Mouse (Mus musculus) kidney, embryonic 14.5 days (tissue): ENCODE data around the gene Gm45233. TPM values are rescaled to one million over a fixed set of nuclear protein-coding genes. Genes with fewer than 3 reads are reported as not detected.

ENCODE experiments used
- ATAC-seq: fragments of 200-750 bp; cut with Nextera tagmentation; 2 replicates; pipeline ENCODE4 v1.8.0; 2017; ENCODE audit warnings: moderate number of reproducible peaks, mild to moderate bottlenecking, moderate TSS enrichment, moderate library complexity; ENCODE audit not compliant: low FRiP score, low TSS enrichment
- H3K27ac ChIP-seq: fragments of 300-500 bp; sonication (generic); 2 replicates; pipeline ENCODE4 v1.5.1; 2014; ENCODE audit warnings: low read depth, mild to moderate bottlenecking, low read length, moderate library complexity, mixed read lengths
- H3K27me3 ChIP-seq: fragments of 300-500 bp; sonication (generic); 2 replicates; pipeline ENCODE4 v1.6.1; 2014; ENCODE audit warnings: mild to moderate bottlenecking, low read length; ENCODE audit not compliant: control insufficient read depth, insufficient read depth
- H3K36me3 ChIP-seq: fragments of 300-500 bp; sonication (generic); 2 replicates; pipeline ENCODE4 v1.6.1; 2014; ENCODE audit warnings: low read length, mixed read lengths; ENCODE audit not compliant: control insufficient read depth, insufficient read depth
- H3K4me1 ChIP-seq: fragments of 300-500 bp; sonication (generic); 2 replicates; pipeline ENCODE4 v1.6.1; 2014; ENCODE audit warnings: low read length, mixed read lengths; ENCODE audit not compliant: control insufficient read depth, insufficient read depth
- H3K4me2 ChIP-seq: fragments of 300-500 bp; sonication (generic); replicated peaks from 2 replicates; pipeline ENCODE4 v1.6.1; 2014; ENCODE audit warnings: low read depth, mild to moderate bottlenecking, low read length
- H3K4me3 ChIP-seq: fragments of 300-500 bp; sonication (generic); 2 replicates; pipeline ENCODE4 v1.5.1; 2014; ENCODE audit warnings: mild to moderate bottlenecking, low read length
- H3K9ac ChIP-seq: fragments of 300-500 bp; sonication (generic); 2 replicates; pipeline ENCODE4 v1.6.1; 2014; ENCODE audit warnings: low read depth, mild to moderate bottlenecking, low read length, moderate library complexity
- H3K9me3 ChIP-seq: fragments of 300-500 bp; sonication (generic); 2 replicates; pipeline ENCODE4 v1.6.1; 2016; ENCODE audit warnings: low read length; ENCODE audit not compliant: control insufficient read depth
- WGBS: fragments of 180-500 bp; shearing (Covaris S2); extraction: QIAGEN DNeasy Blood & Tissue Kit; methylation state at CpG from one replicate; pipeline ENCODE4 v1.1.7; 2014; 5-methylcytosine and 5-hydroxymethylcytosine counted together
- polyA plus RNA-seq: library from polyadenylated mRNA; unstranded; fragments of >200 nt; fragmentation: Nextera tagmentation; extraction: Ambion mirVana; gene quantifications from 2 replicates; pipeline ENCODE4 v1.2.1, GENCODE M21; 2014

The Gm45233 gene
- polyA plus RNA-seq, 1 experiment from 2014 or later = 0.27 TPM

- Histone ChIP-seq H3K27me3 (no peaks in the 10 kb centered on the region), H3K4me1 (no peaks in the 10 kb centered on the region), H3K27ac (no peak within 1 kb of the TSS), H3K9ac (no peak within 1 kb of the TSS), H3K9me3 (no peaks in the 10 kb centered on the region), H3K36me3 (peaks cover under 1% of the 10 kb centered on the region; the same call in 1 of the 2 replicates), H3K4me2 (no peak within 1 kb of the TSS), H3K4me3 (no peak within 1 kb of the TSS)
- 66% methylated on average over 4 of the region's 4 CpGs for WGBS
- no peak for ATAC-seq
These were observed 18.9 kb downstream of the Gm45233 start, which contains the start of gene Vsig10l for GRCm38 (mm10) chr7:43462851-43463250. Gene Vsig10l, plus strand, starts transcription at chr7:43463151.

- Histone ChIP-seq H3K4me3 (no peak overlapping the region), H3K4me2 (no peak overlapping the region), H3K27ac (no peak overlapping the region), H3K4me1 (no peaks in the 10 kb centered on the region), H3K36me3 (no peaks in the 10 kb centered on the region), H3K9me3 (no peaks in the 10 kb centered on the region), H3K27me3 (no peaks in the 10 kb centered on the region), H3K9ac (no peak overlapping the region)
- no peak for ATAC-seq
- WGBS = 83% methylated on average over 7 of the region's 7 CpGs
These were observed 20.0 kb downstream of the Gm45233 start for GRCm38 (mm10) chr7:43463976-43464375.

DNA sequence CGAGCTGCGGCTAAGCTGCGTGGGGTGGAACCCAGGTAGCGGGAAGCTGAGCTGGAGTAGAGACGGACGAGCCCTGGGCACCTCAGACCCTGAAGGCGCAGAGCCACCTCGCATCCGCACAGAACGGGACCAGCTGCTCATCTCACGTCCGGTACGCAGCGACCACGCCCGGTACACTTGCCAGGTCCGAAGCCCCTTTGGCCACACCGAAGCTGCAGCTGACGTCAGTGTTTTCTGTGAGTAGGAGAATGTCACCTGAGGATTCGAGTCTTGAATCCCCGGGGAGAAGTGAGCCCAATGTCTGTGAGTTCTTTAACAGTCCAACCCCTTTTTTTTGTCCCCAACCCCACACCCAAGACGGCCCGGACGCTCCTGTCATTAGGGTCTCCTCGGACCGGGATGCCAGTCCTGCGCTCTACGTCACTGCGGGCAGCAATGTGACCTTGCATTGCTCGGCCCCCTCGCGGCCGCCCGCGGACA lies 21.0 kb downstream of the Gm45233 start:
- Histone ChIP-seq H3K4me1 (no peaks in the 10 kb centered on the region), H3K27me3 (no peaks in the 10 kb centered on the region), H3K4me3 (peak overlapping the region; percentile 45), H3K27ac (no peak overlapping the region), H3K9me3 (no peaks in the 10 kb centered on the region), H3K9ac (peak overlapping the region; percentile 34), H3K4me2 (peak overlapping the region; percentile 86), H3K36me3 (no peaks in the 10 kb centered on the region)
- ATAC-seq = peak; percentile 5; the same call in 1 of the 2 replicates
- WGBS = 9% methylated on average over 35 of the region's 35 CpGs

GRCm38 (mm10) chr7:43465344-43466098 lies 21.6 kb downstream of the Gm45233 start:
- under 1% methylated on average over 33 of the region's 33 CpGs for WGBS
- peak overlapping the region; percentile 86 for H3K4me2 ChIP-seq
- peak overlapping the region; percentile 45 for H3K4me3 ChIP-seq
- H3K4me1 ChIP-seq = no peaks in the 10 kb centered on the region
- no peaks in the 10 kb centered on the region for H3K27me3 ChIP-seq
- peak; percentile 90 for ATAC-seq
- H3K36me3 ChIP-seq = no peaks in the 10 kb centered on the region
- H3K9me3 ChIP-seq = no peaks in the 10 kb centered on the region
- H3K9ac ChIP-seq = peak overlapping the region; percentile 40; the same call in 1 of the 2 replicates
- no peak overlapping the region for H3K27ac ChIP-seq

- Histone ChIP-seq H3K9ac (peak overlapping the region; percentile 40; the same call in 1 of the 2 replicates), H3K36me3 (no peaks in the 10 kb centered on the region), H3K4me2 (peak overlapping the region; percentile 86), H3K9me3 (no peaks in the 10 kb centered on the region), H3K27ac (no peak overlapping the region), H3K4me3 (peak overlapping the region; percentile 45), H3K27me3 (no peaks in the 10 kb centered on the region), H3K4me1 (no peaks in the 10 kb centered on the region)
- under 1% methylated on average over 33 of the region's 33 CpGs for WGBS
- ATAC-seq = peak; percentile 67
These were observed 22.3 kb downstream of the Gm45233 start for GRCm38 (mm10) chr7:43466099-43466694.

- no peak for ATAC-seq
- Histone ChIP-seq H3K27me3 (peaks cover 8% of the 10 kb centered on the region; the same call in 1 of the 2 replicates), H3K4me1 (no peaks in the 10 kb centered on the region), H3K4me2 (no peak overlapping the region), H3K4me3 (no peak overlapping the region), H3K27ac (no peak overlapping the region), H3K9me3 (no peaks in the 10 kb centered on the region), H3K36me3 (no peaks in the 10 kb centered on the region), H3K9ac (no peak overlapping the region)
- 45% methylated on average over 8 of the region's 8 CpGs for WGBS
These were observed 26.4 kb downstream of the Gm45233 start for GRCm38 (mm10) chr7:43470373-43470772.

DNA sequence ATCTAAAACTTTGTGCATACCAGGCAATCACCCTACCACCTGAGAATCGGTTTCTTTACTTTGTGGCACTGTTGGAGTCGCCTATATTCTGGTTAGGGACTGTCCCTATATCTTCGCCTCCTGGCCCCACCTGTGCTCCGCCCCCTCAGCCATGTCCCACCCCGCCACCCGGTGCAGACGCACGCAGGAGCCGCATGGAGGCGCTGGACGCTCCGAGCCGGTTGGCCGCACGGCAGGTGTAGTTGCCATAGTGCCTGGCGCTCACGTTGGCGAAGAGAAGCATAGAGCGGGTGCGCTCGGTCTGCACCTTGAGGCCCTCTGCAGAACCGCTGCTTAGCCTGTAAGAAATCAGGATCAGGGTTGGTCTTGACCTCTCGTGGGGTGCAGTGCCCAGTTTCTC lies 31.8 kb downstream of the Gm45233 start:
- 8% methylated on average over 23 of the region's 23 CpGs for WGBS
- no peaks in the 10 kb centered on the region for H3K4me1 ChIP-seq
- H3K27me3 ChIP-seq = peaks cover 42% of the 10 kb centered on the region
- no peak overlapping the region for H3K9ac ChIP-seq
- no peaks in the 10 kb centered on the region for H3K9me3 ChIP-seq
- no peak overlapping the region for H3K4me2 ChIP-seq
- H3K27ac ChIP-seq = no peak overlapping the region
- H3K36me3 ChIP-seq = no peaks in the 10 kb centered on the region
- no peak; the same call in 1 of the 2 replicates for ATAC-seq
- H3K4me3 ChIP-seq = no peak overlapping the region

- Histone ChIP-seq H3K36me3 (no peaks in the 10 kb centered on the region), H3K27me3 (peaks cover 42% of the 10 kb centered on the region), H3K4me3 (no peak overlapping the region; the same call in 1 of the 2 replicates), H3K9ac (no peak overlapping the region), H3K9me3 (no peaks in the 10 kb centered on the region), H3K27ac (no peak overlapping the region), H3K4me2 (0 out of 2 replicates have a peak overlapping the region, but pooled peaks have one; percentile 13), H3K4me1 (no peaks in the 10 kb centered on the region)
- 5% methylated on average over 13 of the region's 13 CpGs for WGBS
- peak; percentile 32; the same call in 1 of the 2 replicates for ATAC-seq
These were observed 32.4 kb downstream of the Gm45233 start for GRCm38 (mm10) chr7:43476376-43476775.

DNA sequence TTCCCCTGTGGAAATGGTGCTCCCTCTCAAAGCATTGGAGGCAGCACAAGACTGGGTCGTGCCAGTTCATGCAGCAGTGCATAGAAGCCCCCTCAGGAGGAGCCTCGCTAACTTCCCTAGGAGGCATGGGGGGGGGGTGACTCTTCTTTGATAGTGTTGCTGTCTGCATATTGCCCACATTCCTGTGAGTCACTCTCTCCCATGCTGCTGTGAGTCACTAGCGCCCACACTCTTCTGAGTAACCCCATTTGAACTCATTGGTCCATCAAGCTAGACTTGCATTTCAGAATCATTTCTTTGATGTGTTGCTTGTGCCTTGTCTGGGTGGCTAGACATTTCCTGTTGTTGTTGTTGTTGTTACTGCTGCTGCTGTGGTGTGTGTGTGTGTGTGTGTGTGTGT lies 37.3 kb downstream of the Gm45233 start:
- no peaks in the 10 kb centered on the region for H3K9me3 ChIP-seq
- H3K9ac ChIP-seq = no peak overlapping the region
- no peak for ATAC-seq
- 0 out of 2 replicates have a peak, but pooled peaks cover 6% of the 10 kb centered on the region for H3K4me1 ChIP-seq
- H3K27me3 ChIP-seq = peaks cover 25% of the 10 kb centered on the region
- H3K4me2 ChIP-seq = no peak overlapping the region
- no peak overlapping the region for H3K27ac ChIP-seq
- 78% methylated on average over 3 of the region's 3 CpGs for WGBS
- no peak overlapping the region for H3K4me3 ChIP-seq
- no peaks in the 10 kb centered on the region for H3K36me3 ChIP-seq
